Mouse (Mus musculus) limb, embryonic 10.5 days (tissue): Measurements from ENCODE around the gene Chad. TPM values are rescaled to one million over a fixed set of nuclear protein-coding genes. Genes with fewer than 3 reads are reported as not detected.
A peak's percentile ranks its signal among the peaks of the same experiment; 100 is the strongest.

Source experiments
- DNase-seq: peaks from one replicate; pipeline ENCODE4 v3.0.0-alpha.2; 2017; ENCODE audit warnings: low spot score
- H3K27ac ChIP-seq: fragments of 300-500 bp; sonication (generic); 2 replicates; pipeline ENCODE4 v1.5.1; 2016; ENCODE audit warnings: mild to moderate bottlenecking
- H3K27me3 ChIP-seq: fragments of 300-500 bp; sonication (generic); 2 replicates; pipeline ENCODE4 v1.6.1; 2016; ENCODE audit warnings: low read depth, mild to moderate bottlenecking; ENCODE audit not compliant: poor library complexity, severe bottlenecking
- H3K36me3 ChIP-seq: fragments of 300-500 bp; sonication (generic); 2 replicates; pipeline ENCODE4 v1.6.1; 2016; ENCODE audit warnings: mild to moderate bottlenecking, moderate library complexity
- H3K4me1 ChIP-seq: fragments of 300-500 bp; sonication (generic); 2 replicates; pipeline ENCODE4 v1.6.1; 2016
- H3K4me3 ChIP-seq: fragments of 300-500 bp; sonication (generic); 2 replicates; pipeline ENCODE4 v1.5.1; 2016; ENCODE audit warnings: mild to moderate bottlenecking, moderate library complexity
- H3K9me3 ChIP-seq: fragments of 300-500 bp; sonication (generic); replicated peaks from 2 replicates; pipeline ENCODE4 v1.6.1; 2016; ENCODE audit warnings: mild to moderate bottlenecking
- WGBS: fragments of 180-500 bp; shearing (Covaris S2); methylation state at CpG from one replicate; pipeline ENCODE4 v1.1.7; 2016; 5-methylcytosine and 5-hydroxymethylcytosine counted together
- polyA plus RNA-seq: library from polyadenylated mRNA; unstranded; fragments of >200 nt; fragmentation: Nextera tagmentation; extraction: Ambion mirVana; gene quantifications from 2 replicates; pipeline ENCODE4 v1.2.1, GENCODE M21; 2016

Gene Chad
- polyA plus RNA-seq, 1 experiment from 2014 or later: 0.30 TPM

DNA sequence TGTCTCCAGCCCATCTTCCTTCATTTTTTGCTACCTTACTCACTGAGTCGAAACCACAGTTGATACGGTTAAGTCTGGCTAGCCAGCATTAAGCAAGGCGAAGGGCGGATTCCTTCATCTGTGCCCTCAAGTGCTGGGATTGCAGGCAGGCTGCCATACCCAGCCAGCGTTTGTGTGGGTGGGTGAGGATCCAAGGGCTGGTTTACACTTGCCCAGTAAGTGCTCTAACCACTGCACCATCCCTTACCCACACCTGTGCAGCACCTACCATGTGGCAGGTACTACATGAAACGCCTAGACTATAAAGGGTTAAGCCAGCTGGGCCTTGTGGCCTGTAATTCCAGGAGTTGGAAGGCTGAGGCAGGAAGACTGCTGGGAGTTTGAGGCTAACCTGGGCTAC is 17.6 kb upstream of the Chad start:
- Histone ChIP-seq H3K27ac (no peak overlapping the region), H3K4me3 (no peak overlapping the region), H3K36me3 (peaks cover 17% of the 10 kb centered on the region), H3K27me3 (no peaks in the 10 kb centered on the region), H3K9me3 (no peaks in the 10 kb centered on the region), H3K4me1 (peaks cover 31% of the 10 kb centered on the region)
- 91% methylated on average over 6 of the region's 6 CpGs for WGBS
- DNase-seq: no peak

DNA sequence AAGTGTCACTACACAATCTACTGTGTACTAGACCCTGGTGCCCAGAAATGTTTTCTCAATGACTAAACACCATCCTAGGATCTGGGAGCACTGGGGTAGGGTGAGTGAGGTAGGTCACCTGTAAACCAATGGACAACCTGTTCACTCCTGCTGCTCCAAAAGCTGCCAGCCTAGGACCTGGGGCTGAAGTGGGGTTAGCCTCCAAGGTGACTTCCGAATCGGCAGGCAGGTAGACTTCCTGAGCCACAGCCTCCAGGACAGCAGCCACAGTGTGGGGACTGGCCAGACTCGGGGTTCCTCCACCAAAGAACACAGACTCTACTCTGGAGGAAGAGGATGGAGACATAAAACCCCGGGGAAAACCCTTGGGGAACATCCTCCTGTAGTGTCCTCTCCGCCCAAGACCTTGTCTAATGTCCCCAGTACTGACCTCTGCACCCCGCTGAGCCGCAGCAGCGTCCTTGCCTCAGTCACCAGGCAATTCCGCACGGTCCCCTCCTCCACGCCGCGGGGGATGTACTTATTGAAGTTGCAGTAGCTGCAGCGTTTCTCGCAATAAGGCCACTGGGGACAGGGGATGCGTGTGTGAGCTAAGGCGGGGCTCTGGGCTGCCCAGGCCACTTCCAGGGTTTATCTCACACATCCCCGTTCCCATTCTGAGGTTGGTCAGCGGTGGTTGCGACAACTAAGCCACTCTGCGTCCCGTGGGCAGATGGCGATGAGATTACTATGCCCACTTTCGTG is 16.6 kb upstream of the Chad start:
- peak; percentile 58 for DNase-seq
- no peaks in the 10 kb centered on the region for H3K9me3 ChIP-seq
- H3K36me3 ChIP-seq: peaks cover 8% of the 10 kb centered on the region; the same call in 1 of the 2 replicates
- 17% methylated on average over 24 of the region's 24 CpGs for WGBS
- peaks cover 31% of the 10 kb centered on the region for H3K4me1 ChIP-seq
- H3K27ac ChIP-seq: peak overlapping the region; percentile 89
- H3K27me3 ChIP-seq: no peaks in the 10 kb centered on the region
- peak overlapping the region; percentile 61 for H3K4me3 ChIP-seq

DNA sequence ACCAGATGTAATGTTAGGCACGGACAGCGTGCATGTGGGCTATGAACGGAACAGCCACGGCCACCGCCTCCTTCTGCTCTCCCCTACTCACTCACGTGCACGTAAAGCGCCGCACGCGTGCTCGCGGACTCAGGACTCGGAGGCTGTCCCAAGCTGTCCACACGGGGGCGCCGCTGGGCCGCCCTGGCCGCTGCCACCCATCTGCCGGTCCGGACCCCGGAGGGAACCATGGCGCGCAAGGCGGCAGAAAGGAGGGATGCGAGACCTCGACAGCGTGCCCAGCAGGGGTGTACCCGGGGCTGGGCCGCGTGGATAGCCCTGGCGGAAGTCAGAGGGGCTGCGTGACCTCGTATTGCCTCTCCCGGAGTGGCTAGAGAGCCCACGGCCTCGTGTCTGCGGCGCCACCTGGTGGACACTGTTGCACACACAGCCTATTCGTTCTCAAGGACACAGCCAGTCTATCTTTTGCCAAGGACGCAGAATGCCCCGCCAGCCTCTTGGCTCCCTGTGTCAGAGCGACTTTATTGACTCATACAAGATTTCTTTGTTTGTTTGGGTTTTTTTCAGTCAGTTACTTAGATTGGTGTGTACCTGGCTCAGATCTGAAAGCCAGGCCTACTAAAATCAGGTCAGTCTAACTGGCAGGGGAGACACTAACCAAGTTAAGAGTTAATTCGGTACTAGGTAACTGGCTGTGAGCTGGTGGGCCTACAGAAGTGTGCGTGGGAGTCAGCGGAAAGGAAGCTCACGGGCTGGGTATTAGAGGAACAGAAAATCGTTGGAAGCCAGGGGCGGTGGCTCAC is 15.8 kb upstream of the Chad start, which contains the start of gene Rsad1:
Gene Rsad1 (minus strand): TSS at position 368 of the 803 bp plus-strand sequence.
- Histone ChIP-seq H3K27me3 (no peaks in the 10 kb centered on the region), H3K36me3 (peaks cover 7% of the 10 kb centered on the region; the same call in 1 of the 2 replicates), H3K9me3 (no peaks in the 10 kb centered on the region), H3K4me1 (peaks cover 25% of the 10 kb centered on the region), H3K27ac (peak within 1 kb of the TSS; percentile 89), H3K4me3 (peak within 1 kb of the TSS; percentile 61)
- 4% methylated on average over 49 of the region's 49 CpGs for WGBS
- DNase-seq: peak; percentile 97

DNA sequence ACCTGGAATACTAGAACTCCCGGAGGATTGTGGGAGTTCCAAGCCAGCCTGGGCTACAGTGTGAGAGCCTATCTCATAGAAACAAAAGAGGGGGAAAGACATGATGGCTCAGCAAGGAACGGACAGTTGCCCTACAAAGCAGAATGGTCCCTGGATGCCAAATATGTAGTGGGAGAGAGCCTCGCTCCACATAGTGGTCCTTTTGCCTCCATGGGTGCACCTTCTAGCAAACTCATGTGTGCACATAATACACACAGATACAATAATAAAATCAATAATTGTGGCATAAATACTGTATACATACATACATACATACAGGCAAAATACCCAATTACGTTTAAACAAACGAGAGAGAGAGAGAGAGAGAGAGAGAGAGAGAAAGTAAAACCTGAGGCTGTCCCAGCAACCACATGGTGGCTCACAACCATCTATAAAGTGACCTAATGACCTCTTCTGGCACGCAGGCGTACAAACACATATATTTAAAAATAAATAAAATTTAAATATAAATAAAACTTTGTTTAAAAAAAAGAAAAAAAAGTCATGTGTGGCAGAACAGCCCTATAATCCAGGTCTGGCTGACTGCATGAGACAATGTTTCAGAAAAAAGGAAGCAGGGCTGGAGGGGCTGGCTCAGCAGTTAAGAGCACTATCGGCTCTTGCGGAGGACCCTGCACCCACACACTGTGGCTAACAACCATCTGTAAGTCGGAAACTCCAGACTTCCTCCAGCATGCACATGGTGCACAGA is 15.0 kb upstream of the Chad start:
- H3K4me3 ChIP-seq: peak overlapping the region; percentile 61; the same call in 1 of the 2 replicates
- peak overlapping the region; percentile 89 for H3K27ac ChIP-seq
- no peak for DNase-seq

DNA sequence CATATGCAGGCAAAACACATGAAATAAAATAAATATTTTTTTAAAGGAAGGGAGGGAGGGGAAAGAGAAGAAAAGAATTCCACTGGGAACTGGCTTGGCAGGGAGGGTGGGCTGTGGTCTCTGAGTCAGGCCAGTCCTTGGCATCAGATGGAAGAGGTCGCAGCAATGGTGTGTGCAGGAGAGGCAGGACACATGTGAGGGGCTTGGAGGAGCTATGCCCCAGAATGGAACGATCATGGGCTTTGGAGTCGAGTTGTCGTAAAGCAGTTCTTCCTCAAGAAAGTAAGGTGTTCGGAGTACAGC is 14.5 kb upstream of the Chad start:
- Histone ChIP-seq H3K27me3 (no peaks in the 10 kb centered on the region), H3K4me3 (no peak overlapping the region), H3K9me3 (no peaks in the 10 kb centered on the region), H3K36me3 (peaks cover 7% of the 10 kb centered on the region; the same call in 1 of the 2 replicates), H3K4me1 (peaks cover 17% of the 10 kb centered on the region), H3K27ac (no peak overlapping the region)
- DNase-seq: no peak
- 91% methylated on average over 5 of the region's 5 CpGs for WGBS

More for the DNA sequence above, 15.0 kb upstream of the Chad start:
- WGBS: 77% methylated on average over 10 of the region's 10 CpGs
- H3K4me1 ChIP-seq: peaks cover 18% of the 10 kb centered on the region
- no peaks in the 10 kb centered on the region for H3K27me3 ChIP-seq
- H3K36me3 ChIP-seq: peaks cover 7% of the 10 kb centered on the region; the same call in 1 of the 2 replicates
- no peaks in the 10 kb centered on the region for H3K9me3 ChIP-seq

DNA sequence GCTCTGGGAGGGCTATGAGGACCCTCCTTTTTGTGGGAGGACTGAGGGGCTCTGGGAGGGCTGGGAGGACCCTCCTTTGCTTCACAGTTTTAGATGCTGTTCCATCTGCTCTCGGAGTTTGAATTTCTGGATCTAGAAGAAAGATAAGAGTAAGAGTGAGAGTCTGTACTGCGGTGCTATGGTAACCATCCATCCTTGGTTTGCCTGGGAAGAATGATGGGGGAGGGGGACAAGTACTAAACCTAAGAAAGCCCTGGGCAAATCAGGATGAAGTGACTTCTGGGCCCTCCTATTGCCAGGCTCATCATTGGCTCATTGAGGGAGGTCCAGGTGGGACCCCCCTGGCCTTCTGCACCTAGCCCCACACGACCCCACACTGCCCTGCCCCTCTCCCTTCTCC is 6.6 kb upstream of the Chad start:
- H3K36me3 ChIP-seq: peaks cover 38% of the 10 kb centered on the region
- no peak overlapping the region; the same call in 1 of the 2 replicates for H3K27ac ChIP-seq
- peaks cover 9% of the 10 kb centered on the region for H3K4me1 ChIP-seq
- no peaks in the 10 kb centered on the region for H3K9me3 ChIP-seq
- no peak for DNase-seq
- H3K4me3 ChIP-seq: no peak overlapping the region
- 68% methylated on average over 3 of the region's 3 CpGs for WGBS
- peaks cover 3% of the 10 kb centered on the region; the same call in 1 of the 2 replicates for H3K27me3 ChIP-seq

DNA sequence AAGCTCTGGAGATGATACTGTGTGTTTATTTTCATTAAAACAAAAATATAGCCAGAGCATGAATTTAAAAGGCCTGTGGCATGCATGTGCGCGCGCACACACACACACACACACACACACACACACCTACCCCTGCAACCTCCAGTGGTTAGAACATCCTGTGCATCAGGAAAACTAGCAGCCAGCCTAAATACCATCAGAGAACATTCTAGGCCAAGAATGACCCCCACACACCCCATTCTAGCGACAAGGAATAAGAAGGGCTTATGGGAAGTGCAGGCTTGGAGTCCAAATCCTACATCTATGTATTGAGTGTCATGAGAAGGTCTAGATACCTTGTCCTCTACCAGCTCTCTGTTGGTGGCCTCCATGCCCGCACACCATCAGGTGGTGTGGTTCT is 1.5 kb upstream of the Chad start:
- no peak for DNase-seq
- Histone ChIP-seq H3K4me1 (peaks cover 32% of the 10 kb centered on the region), H3K27ac (no peak overlapping the region), H3K9me3 (no peaks in the 10 kb centered on the region), H3K36me3 (peaks cover 32% of the 10 kb centered on the region), H3K4me3 (no peak overlapping the region), H3K27me3 (peaks cover 46% of the 10 kb centered on the region)
- WGBS: 91% methylated on average over 5 of the region's 5 CpGs

DNA sequence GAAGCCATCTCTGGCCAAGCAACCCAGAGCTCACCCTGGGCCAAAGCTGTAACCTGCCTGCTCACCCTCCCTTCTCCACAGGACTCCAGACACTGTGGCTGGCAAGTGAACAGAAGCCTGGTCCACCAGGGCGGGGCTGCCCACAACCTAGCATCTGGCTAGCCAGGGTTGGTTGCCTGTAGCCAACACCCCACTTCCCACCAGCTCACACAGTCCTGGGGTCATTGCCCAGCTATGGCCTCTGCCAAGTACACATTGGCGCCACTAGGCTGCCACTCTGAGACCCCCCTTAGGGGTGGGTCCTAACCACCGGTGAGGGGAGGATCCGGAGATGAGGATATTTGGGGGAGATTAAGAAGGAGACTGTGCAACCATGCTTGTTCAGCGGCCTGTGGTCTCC is 1.0 kb upstream of the Chad start:
- H3K9me3 ChIP-seq: no peaks in the 10 kb centered on the region
- 47% methylated on average over 5 of the region's 5 CpGs for WGBS
- H3K4me1 ChIP-seq: peaks cover 32% of the 10 kb centered on the region
- peaks cover 46% of the 10 kb centered on the region for H3K27me3 ChIP-seq
- DNase-seq: no peak
- H3K27ac ChIP-seq: peak overlapping the region; percentile 77
- H3K36me3 ChIP-seq: peaks cover 32% of the 10 kb centered on the region
- peak overlapping the region; percentile 46; the same call in 1 of the 2 replicates for H3K4me3 ChIP-seq

DNA sequence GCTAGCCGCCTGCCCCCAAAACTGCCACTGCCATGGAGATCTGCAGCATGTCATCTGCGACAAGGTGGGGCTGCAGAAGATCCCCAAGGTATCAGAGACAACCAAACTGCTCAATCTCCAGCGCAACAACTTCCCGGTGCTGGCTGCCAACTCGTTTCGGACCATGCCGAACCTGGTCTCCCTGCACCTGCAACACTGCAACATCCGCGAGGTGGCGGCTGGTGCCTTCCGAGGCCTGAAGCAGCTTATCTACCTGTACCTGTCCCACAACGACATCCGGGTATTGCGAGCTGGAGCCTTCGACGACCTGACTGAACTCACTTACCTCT is 268 bp downstream of the Chad start:
- DNase-seq: peak; percentile 57
- Histone ChIP-seq H3K36me3 (peaks cover 37% of the 10 kb centered on the region), H3K27ac (peak overlapping the region; percentile 77), H3K4me1 (peaks cover 32% of the 10 kb centered on the region), H3K27me3 (peaks cover 46% of the 10 kb centered on the region), H3K9me3 (no peaks in the 10 kb centered on the region), H3K4me3 (peak overlapping the region; percentile 46)
- 12% methylated on average over 16 of the region's 16 CpGs for WGBS

DNA sequence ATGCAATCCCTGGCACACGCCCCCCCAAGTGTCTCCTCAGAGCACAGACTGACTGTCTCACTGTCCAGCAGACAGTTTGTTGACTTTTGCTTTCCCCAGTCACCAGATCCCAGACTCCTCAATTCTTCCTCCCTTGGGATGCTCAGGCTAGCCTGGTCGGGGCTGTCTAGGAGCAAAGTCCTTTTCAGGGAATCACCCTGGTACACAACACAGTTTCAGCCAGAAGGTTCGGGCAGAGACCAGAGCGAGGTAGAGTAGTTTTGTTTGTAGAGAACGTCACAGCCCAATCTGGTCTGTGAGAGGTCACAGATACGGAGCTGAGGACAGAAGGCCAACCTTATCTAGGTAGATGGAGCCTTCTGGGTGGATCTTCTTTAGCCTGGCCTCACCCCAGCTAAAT is 1.7 kb downstream of the Chad start:
- H3K9me3 ChIP-seq: no peaks in the 10 kb centered on the region
- no peak overlapping the region for H3K4me3 ChIP-seq

DNA sequence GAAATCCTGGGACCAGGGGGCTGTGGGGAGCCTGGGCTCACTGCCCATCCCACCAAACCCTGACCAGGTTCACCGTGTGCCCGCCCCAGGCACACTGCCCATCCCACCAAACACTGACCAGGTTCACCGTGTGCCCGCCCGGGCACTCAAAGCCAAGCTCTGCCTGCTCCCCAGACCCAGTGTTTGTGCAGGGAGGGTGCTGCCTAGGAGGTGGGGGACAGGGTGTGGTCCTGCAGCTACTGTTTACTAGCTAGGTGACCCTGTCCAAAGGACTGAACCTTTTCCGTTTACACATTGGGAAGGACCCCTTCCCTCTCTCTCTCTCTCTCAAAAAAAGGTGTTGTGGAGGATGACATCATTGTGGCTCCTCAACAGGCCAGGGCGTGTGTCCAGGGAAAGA is 2.5 kb downstream of the Chad start:
- no peak for DNase-seq
- Histone ChIP-seq H3K36me3 (peaks cover 54% of the 10 kb centered on the region), H3K4me1 (peaks cover 31% of the 10 kb centered on the region), H3K27ac (no peak overlapping the region), H3K27me3 (peaks cover 46% of the 10 kb centered on the region), H3K9me3 (no peaks in the 10 kb centered on the region), H3K4me3 (no peak overlapping the region)
- WGBS: 90% methylated on average over 7 of the region's 7 CpGs

More for the DNA sequence above, 1.7 kb downstream of the Chad start:
- peaks cover 47% of the 10 kb centered on the region for H3K36me3 ChIP-seq
- no peak overlapping the region for H3K27ac ChIP-seq
- peaks cover 32% of the 10 kb centered on the region for H3K4me1 ChIP-seq
- DNase-seq: no peak
- 86% methylated on average over 6 of the region's 6 CpGs for WGBS
- peaks cover 46% of the 10 kb centered on the region for H3K27me3 ChIP-seq

DNA sequence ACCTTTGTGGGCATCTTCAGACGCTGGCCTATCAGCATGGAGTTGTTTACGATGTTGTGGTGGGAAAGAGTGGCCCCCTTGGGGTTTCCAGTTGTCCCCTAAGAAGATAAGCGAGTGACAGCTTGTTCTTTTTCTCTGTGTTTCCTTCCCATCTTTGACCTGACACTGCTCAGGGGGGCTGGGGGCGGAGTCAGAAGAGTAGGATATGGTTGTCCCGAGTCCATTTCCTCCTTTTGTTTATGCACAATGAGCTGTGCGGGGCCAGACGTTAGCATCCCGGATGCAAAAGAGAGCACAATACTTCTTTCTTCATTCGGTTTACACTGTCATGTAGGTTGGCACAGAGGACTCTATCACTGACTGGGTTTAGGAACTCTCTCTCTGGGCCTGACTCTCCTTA is 5.8 kb downstream of the Chad start:
- Histone ChIP-seq H3K27ac (0 out of 2 replicates have a peak overlapping the region, but pooled peaks have one; percentile 46), H3K4me3 (no peak overlapping the region), H3K36me3 (peaks cover 50% of the 10 kb centered on the region), H3K27me3 (peaks cover 18% of the 10 kb centered on the region), H3K9me3 (no peaks in the 10 kb centered on the region), H3K4me1 (no peaks in the 10 kb centered on the region)
- 70% methylated on average over 9 of the region's 9 CpGs for WGBS
- no peak for DNase-seq
